Mouse (Mus musculus) inflammation-experienced regulatory T-cells, adult 6 months (primary cell): Measurements from ENCODE around the gene Cpb1. TPM values are rescaled to one million over a fixed set of nuclear protein-coding genes. Genes with fewer than 3 reads are reported as not detected.

ENCODE experiments used
- polyA plus RNA-seq, 3 experiments: library from polyadenylated mRNA; unstranded; fragments of 100-300 nt; shearing (Covaris generic); gene quantifications; one replicate each; pipeline ENCODE4 v1.2.1; 2017

Cpb1 gene
- polyA plus RNA-seq, 3 experiments from 2014 or later: not detected

Other genes starting within 250 kb of the Cpb1 start
- 10 to 100 TPM; 20.5 to 37.9 (median 25.7) TPM for gene Hps3, start 240.4 kb downstream of the Cpb1 start, polyA plus RNA-seq
- 10 to 100 TPM; 62.5 to 86.2 (median 76.9) TPM for gene Hltf, start 217.9 kb downstream of the Cpb1 start, polyA plus RNA-seq
- 100 to 1,000 TPM in 2 of 3 experiments, 10 to 100 TPM in 1; 92.6 to 129 (median 107) TPM for gene Gyg, start 120.4 kb downstream of the Cpb1 start, polyA plus RNA-seq
- gene Cpa3, start 33.6 kb downstream of the Cpb1 start, polyA plus RNA-seq: under 1 TPM in 1 of 3 experiments, not detected in 2; 0.70 TPM
- not detected for gene Agtr1b, start 91.4 kb upstream of the Cpb1 start, polyA plus RNA-seq